Mouse (Mus musculus) liver, embryonic 12.5 days (tissue): Measurements from ENCODE around the gene Prkcb. TPM values are rescaled to one million over a fixed set of nuclear protein-coding genes. Genes with fewer than 3 reads are reported as not detected.

ENCODE experiments used
- ATAC-seq: fragments of 200-750 bp; cut with Nextera tagmentation; 2 replicates; pipeline ENCODE4 v1.8.0; 2017; ENCODE audit warnings: moderate number of reproducible peaks, mild to moderate bottlenecking, moderate library complexity
- H3K27ac ChIP-seq: fragments of 300-500 bp; sonication (generic); 2 replicates; pipeline ENCODE4 v1.5.1; 2016; ENCODE audit warnings: mild to moderate bottlenecking
- H3K27me3 ChIP-seq: fragments of 300-500 bp; sonication (generic); replicated peaks from 2 replicates; pipeline ENCODE4 v1.6.1; 2016; ENCODE audit warnings: mild to moderate bottlenecking, moderate library complexity
- H3K36me3 ChIP-seq: fragments of 300-500 bp; sonication (generic); 2 replicates; pipeline ENCODE4 v1.6.1; 2016; ENCODE audit warnings: mild to moderate bottlenecking, moderate library complexity
- H3K4me1 ChIP-seq: fragments of 300-500 bp; sonication (generic); 2 replicates; pipeline ENCODE4 v1.6.1; 2016
- H3K4me2 ChIP-seq: fragments of 300-500 bp; sonication (generic); 2 replicates; pipeline ENCODE4 v1.6.1; 2016; ENCODE audit warnings: mild to moderate bottlenecking, moderate library complexity
- H3K4me3 ChIP-seq: fragments of 300-500 bp; sonication (generic); 2 replicates; pipeline ENCODE4 v1.5.1; 2016; ENCODE audit warnings: mild to moderate bottlenecking, moderate library complexity
- H3K9ac ChIP-seq: fragments of 300-500 bp; sonication (generic); 2 replicates; pipeline ENCODE4 v1.6.1; 2016; ENCODE audit warnings: mild to moderate bottlenecking, moderate library complexity
- H3K9me3 ChIP-seq: fragments of 300-500 bp; sonication (generic); replicated peaks from 2 replicates; pipeline ENCODE4 v1.6.1; 2016; ENCODE audit warnings: mild to moderate bottlenecking, moderate library complexity
- WGBS: fragments of 180-500 bp; shearing (Covaris S2); methylation state at CpG from one replicate; pipeline ENCODE4 v1.1.7; 2016; ENCODE audit not compliant: insufficient replicate concordance; 5-methylcytosine and 5-hydroxymethylcytosine counted together
- polyA plus RNA-seq: library from polyadenylated mRNA; unstranded; fragments of >200 nt; fragmentation: Nextera tagmentation; extraction: Ambion mirVana; gene quantifications from 2 replicates; pipeline ENCODE4 v1.2.1, GENCODE M21; 2016

The Prkcb gene
- polyA plus RNA-seq, 1 experiment from 2014 or later, result 2.3 TPM

DNA sequence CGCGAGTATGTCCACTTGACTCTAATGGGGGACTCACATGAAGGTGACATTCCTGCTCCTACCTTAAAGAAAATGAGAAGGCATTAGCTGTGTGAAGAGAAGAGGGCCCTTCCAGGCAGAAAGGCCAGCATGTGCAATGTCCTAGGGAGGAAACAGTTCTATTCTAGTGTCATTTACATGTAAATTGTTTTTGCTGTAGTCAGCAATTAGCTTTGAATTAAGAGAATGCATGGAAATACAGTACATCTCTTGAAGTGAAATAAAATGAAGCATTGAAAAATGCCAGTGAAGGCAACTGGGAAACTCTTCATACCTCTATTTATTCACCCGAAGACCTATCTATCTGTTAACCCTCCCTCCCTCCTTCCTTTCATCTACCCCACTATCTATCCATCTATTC, 48.8 kb downstream of the Prkcb start:
- 66% methylated on average over 3 of the region's 3 CpGs for WGBS
- ATAC-seq, result no peak

DNA sequence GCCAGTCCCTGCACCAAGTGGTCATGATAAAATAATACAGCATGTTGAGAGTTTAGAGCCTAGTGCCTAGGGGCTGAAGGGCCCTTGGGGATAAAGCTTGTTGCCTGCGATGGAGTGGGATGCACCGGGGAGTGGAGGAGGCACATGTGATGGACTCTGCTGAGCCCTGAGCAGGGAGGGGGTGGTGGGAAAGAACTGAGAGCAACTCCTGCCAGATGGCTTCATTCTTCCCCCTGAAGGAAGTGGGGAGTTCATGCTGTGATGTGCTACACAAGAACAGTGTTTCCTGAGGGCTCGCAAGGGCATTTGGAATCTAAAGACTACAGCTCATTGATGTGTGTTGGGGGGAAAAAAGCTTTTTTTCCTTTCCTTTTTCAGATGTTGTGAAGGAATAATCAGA, 49.5 kb downstream of the Prkcb start:
- 76% methylated on average over 3 of the region's 3 CpGs for WGBS
- no peaks in the 10 kb centered on the region for H3K27me3 ChIP-seq
- H3K4me2 ChIP-seq, result no peak overlapping the region
- no peaks in the 10 kb centered on the region for H3K36me3 ChIP-seq
- no peak overlapping the region for H3K27ac ChIP-seq
- H3K9ac ChIP-seq, result no peak overlapping the region
- no peaks in the 10 kb centered on the region for H3K9me3 ChIP-seq
- H3K4me1 ChIP-seq, result no peaks in the 10 kb centered on the region
- ATAC-seq, result no peak
- H3K4me3 ChIP-seq, result no peak overlapping the region

More for the DNA sequence above, 48.8 kb downstream of the Prkcb start:
- Histone ChIP-seq H3K36me3 (no peaks in the 10 kb centered on the region), H3K9me3 (no peaks in the 10 kb centered on the region), H3K4me3 (no peak overlapping the region), H3K4me1 (no peaks in the 10 kb centered on the region), H3K9ac (no peak overlapping the region), H3K27me3 (no peaks in the 10 kb centered on the region), H3K27ac (no peak overlapping the region), H3K4me2 (no peak overlapping the region)

GRCm38 (mm10) chr7:122339476-122339875, 50.9 kb downstream of the Prkcb start:
- Histone ChIP-seq H3K27me3 (no peaks in the 10 kb centered on the region), H3K9me3 (no peaks in the 10 kb centered on the region), H3K4me1 (no peaks in the 10 kb centered on the region), H3K9ac (no peak overlapping the region), H3K27ac (no peak overlapping the region), H3K4me2 (no peak overlapping the region), H3K4me3 (no peak overlapping the region), H3K36me3 (no peaks in the 10 kb centered on the region)
- ATAC-seq, result no peak
- WGBS, result 53% methylated on average over 2 of the region's 2 CpGs

GRCm38 (mm10) chr7:122341813-122342212, 53.3 kb downstream of the Prkcb start:
- H3K4me1 ChIP-seq, result no peaks in the 10 kb centered on the region
- no peak overlapping the region for H3K9ac ChIP-seq
- 40% methylated on average over 3 of the region's 3 CpGs for WGBS
- no peaks in the 10 kb centered on the region for H3K9me3 ChIP-seq
- H3K27ac ChIP-seq, result no peak overlapping the region
- H3K36me3 ChIP-seq, result no peaks in the 10 kb centered on the region
- H3K4me3 ChIP-seq, result no peak overlapping the region
- no peaks in the 10 kb centered on the region for H3K27me3 ChIP-seq
- no peak for ATAC-seq
- no peak overlapping the region for H3K4me2 ChIP-seq

DNA sequence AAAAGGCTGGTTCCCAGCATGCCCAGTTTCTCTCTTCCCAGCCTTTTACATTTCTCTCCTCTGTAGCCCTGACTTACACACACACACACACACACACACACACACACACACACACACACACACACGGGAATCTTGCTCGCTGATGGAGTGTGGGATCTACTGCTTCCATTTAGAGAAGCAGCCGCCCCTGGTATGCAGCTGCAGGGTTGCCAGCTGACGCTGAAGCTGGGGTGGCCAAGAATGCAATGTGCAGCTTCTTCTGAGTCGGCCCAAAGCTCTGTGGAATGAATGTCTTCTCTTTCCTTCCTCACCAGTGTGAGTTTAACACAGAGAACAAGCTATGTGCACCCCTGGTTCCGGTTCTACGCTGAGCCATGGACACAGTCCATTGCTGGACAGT, 56.1 kb downstream of the Prkcb start:
- H3K27me3 ChIP-seq, result no peaks in the 10 kb centered on the region
- no peak overlapping the region for H3K4me2 ChIP-seq
- H3K4me1 ChIP-seq, result no peaks in the 10 kb centered on the region
- WGBS, result 69% methylated on average over 7 of the region's 7 CpGs
- no peaks in the 10 kb centered on the region for H3K36me3 ChIP-seq
- H3K9ac ChIP-seq, result no peak overlapping the region
- no peak overlapping the region for H3K4me3 ChIP-seq
- no peak overlapping the region for H3K27ac ChIP-seq
- no peaks in the 10 kb centered on the region for H3K9me3 ChIP-seq
- ATAC-seq, result no peak

GRCm38 (mm10) chr7:122346251-122347242, 58.0 kb downstream of the Prkcb start:
- H3K9me3 ChIP-seq, result no peaks in the 10 kb centered on the region
- H3K36me3 ChIP-seq, result no peaks in the 10 kb centered on the region
- no peak overlapping the region for H3K9ac ChIP-seq
- no peaks in the 10 kb centered on the region for H3K27me3 ChIP-seq
- H3K4me1 ChIP-seq, result no peaks in the 10 kb centered on the region
- H3K27ac ChIP-seq, result no peak overlapping the region
- ATAC-seq, result no peak
- no peak overlapping the region for H3K4me2 ChIP-seq
- no peak overlapping the region for H3K4me3 ChIP-seq
- 59% methylated on average over 14 of the region's 14 CpGs for WGBS

GRCm38 (mm10) chr7:122347433-122347832, 58.9 kb downstream of the Prkcb start:
- Histone ChIP-seq H3K4me1 (no peaks in the 10 kb centered on the region), H3K4me2 (no peak overlapping the region), H3K9me3 (no peaks in the 10 kb centered on the region), H3K4me3 (no peak overlapping the region), H3K9ac (no peak overlapping the region), H3K27me3 (no peaks in the 10 kb centered on the region), H3K36me3 (no peaks in the 10 kb centered on the region), H3K27ac (no peak overlapping the region)
- WGBS, result 43% methylated on average over 3 of the region's 3 CpGs
- ATAC-seq, result no peak

DNA sequence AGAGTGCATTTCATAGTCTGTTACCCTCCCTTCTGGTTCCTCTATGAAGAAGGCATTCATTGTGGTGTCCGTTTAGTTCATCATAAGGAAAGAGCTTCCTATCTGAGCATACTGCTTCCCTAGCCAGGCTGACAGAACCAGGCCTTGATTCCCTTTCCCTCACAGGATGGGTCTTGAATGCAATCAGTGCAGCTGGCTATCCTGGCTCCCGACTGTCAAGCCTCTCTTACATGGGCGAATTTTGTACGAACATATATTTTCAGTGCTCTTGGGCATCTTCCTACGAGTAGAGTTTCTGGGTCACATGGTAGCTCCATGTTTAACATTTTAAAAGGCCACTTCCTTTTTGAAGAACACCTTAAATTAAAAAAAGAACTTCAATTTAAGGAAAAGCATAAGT, 61.4 kb downstream of the Prkcb start:
- no peak overlapping the region for H3K4me2 ChIP-seq
- no peak overlapping the region for H3K9ac ChIP-seq
- no peaks in the 10 kb centered on the region for H3K4me1 ChIP-seq
- no peak overlapping the region for H3K4me3 ChIP-seq
- 64% methylated on average over 5 of the region's 5 CpGs for WGBS
- no peak for ATAC-seq
- no peak overlapping the region for H3K27ac ChIP-seq
- H3K9me3 ChIP-seq, result no peaks in the 10 kb centered on the region
- no peaks in the 10 kb centered on the region for H3K27me3 ChIP-seq
- H3K36me3 ChIP-seq, result no peaks in the 10 kb centered on the region

GRCm38 (mm10) chr7:122350741-122351140, 62.2 kb downstream of the Prkcb start:
- H3K9me3 ChIP-seq, result no peaks in the 10 kb centered on the region
- H3K36me3 ChIP-seq, result no peaks in the 10 kb centered on the region
- no peak for ATAC-seq
- no peak overlapping the region for H3K4me3 ChIP-seq
- H3K27me3 ChIP-seq, result no peaks in the 10 kb centered on the region
- H3K4me1 ChIP-seq, result no peaks in the 10 kb centered on the region
- H3K27ac ChIP-seq, result no peak overlapping the region
- H3K9ac ChIP-seq, result no peak overlapping the region
- 48% methylated on average over 2 of the region's 2 CpGs for WGBS
- no peak overlapping the region for H3K4me2 ChIP-seq

DNA sequence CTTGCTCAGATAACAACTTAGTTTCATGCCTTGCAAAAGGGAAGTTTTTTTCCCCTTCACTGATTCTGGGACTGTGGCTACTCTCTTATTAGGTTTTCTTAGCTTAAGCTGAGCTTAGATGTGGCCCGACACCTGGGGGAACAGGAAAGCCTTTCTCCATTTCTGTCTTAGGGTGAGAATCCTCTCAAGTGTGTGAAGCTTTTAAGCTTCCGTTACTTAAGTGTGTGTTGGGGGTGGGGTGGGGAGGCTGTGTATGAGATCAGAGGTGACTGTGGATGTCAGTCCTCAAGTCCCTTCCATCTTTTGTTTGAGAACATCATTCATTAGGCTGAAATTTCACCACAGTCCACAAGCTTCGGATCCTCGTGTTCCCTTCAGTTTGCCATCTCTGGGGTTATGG, 63.3 kb downstream of the Prkcb start:
- no peak for ATAC-seq
- Histone ChIP-seq H3K4me3 (no peak overlapping the region), H3K4me1 (no peaks in the 10 kb centered on the region), H3K4me2 (no peak overlapping the region), H3K36me3 (no peaks in the 10 kb centered on the region), H3K9ac (no peak overlapping the region), H3K27me3 (no peaks in the 10 kb centered on the region), H3K9me3 (no peaks in the 10 kb centered on the region), H3K27ac (no peak overlapping the region)
- 61% methylated on average over 4 of the region's 4 CpGs for WGBS

DNA sequence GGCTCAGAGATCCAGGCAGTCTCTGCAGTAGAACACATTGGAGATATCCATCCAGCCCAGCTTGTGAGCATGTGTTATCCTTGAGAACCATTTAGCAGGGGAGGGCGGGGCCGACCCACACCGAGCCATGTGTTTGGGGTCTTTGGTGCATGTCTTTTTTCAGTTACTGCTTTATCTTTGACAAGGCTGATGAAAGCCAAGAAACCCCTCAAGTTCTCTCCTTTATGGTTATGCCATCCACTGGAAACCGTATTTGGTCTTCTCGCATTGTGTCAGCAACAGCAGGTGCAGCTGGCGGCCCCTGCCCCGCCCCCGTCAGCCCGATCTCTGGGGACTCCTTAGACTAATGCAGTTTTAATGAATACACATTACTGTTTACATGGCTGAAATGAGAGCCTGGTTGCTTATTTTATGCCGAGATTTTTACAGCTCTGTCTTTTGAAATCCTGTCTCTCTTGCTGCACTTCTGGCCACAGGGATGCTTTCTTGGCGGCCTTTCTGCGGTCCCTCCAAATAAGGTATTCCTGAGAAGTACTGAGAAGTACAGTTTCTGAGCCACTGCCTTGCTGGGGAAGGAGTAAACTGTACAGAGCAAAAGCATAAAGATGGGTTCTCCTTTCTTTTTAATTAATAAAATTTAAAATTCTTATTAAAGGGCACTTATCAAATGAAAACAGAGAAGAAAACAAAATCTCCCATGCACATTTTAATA, 64.2 kb downstream of the Prkcb start:
- H3K36me3 ChIP-seq, result no peaks in the 10 kb centered on the region
- H3K9ac ChIP-seq, result no peak overlapping the region
- no peak overlapping the region for H3K4me3 ChIP-seq
- H3K27ac ChIP-seq, result no peak overlapping the region
- 64% methylated on average over 12 of the region's 12 CpGs for WGBS
- no peak overlapping the region for H3K4me2 ChIP-seq
- H3K9me3 ChIP-seq, result no peaks in the 10 kb centered on the region
- no peaks in the 10 kb centered on the region for H3K27me3 ChIP-seq
- no peak; the same call in 1 of the 2 replicates for ATAC-seq
- H3K4me1 ChIP-seq, result no peaks in the 10 kb centered on the region

- Histone ChIP-seq H3K27ac (no peak overlapping the region), H3K27me3 (no peaks in the 10 kb centered on the region), H3K9me3 (no peaks in the 10 kb centered on the region), H3K4me1 (no peaks in the 10 kb centered on the region), H3K36me3 (no peaks in the 10 kb centered on the region), H3K4me2 (no peak overlapping the region), H3K4me3 (no peak overlapping the region), H3K9ac (no peak overlapping the region)
- ATAC-seq, result no peak
- 69% methylated on average over 4 of the region's 4 CpGs for WGBS
Measured at GRCm38 (mm10) chr7:122353329-122353728, 64.8 kb downstream of the Prkcb start.
